Mouse (Mus musculus): ENCODE data around the gene Cst9.

DNA sequence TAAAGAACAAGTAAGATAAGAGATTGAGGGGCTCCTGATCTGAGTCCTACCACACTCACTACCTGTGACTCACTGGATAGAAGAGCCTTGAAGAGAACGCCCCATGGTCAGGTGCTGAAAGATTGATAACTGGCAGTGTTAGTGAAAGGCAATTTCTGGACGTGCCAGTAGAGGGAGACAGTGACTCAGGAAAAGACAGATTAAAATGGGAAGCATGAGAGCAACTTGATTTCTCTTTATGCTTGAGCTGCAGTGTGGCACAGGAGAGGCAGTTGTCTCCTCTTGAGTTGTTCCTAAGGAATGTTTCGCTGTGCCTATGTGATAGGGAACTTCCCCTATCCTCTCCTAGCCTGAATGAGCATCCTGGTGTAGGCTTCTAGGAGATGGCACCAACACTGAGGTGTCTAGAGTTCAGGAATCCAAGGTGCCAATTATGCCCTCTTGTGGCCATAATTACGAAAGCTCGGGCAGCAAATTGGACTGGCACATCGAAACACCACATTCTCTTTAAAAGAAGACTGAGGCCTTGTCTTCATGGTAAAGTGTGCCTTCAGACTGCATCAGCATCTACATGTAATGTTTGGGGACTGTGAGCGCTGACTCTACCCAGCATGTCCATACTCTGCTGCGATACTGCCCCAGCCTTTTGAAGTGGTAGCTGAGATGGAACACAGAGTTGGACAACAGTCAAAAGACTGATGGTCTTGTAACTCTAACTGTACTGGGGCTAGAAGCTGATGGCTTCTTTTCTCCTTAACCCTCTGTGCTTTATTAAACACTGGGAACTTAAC is 16.4 kb downstream of the Cst9 start:
- TF ChIP-seq CHD2 (IDR thresholded peaks at IDR 0.05; ENCODE audit: low read depth, low read length) (no peak), HCFC1 (IDR thresholded peaks at IDR 0.05; ENCODE audit: borderline replicate concordance, insufficient read depth, low read length) (no peak), MAFK (IDR thresholded peaks at IDR 0.05; ENCODE audit: insufficient read depth, low read depth, low read length) (no peak), ZNF384 (IDR thresholded peaks at IDR 0.05; ENCODE audit: low read depth, low read length) (no peak)
